Comparison of ENCODE assay signal across 14 mouse cellular contexts in the genomic region with DNA sequence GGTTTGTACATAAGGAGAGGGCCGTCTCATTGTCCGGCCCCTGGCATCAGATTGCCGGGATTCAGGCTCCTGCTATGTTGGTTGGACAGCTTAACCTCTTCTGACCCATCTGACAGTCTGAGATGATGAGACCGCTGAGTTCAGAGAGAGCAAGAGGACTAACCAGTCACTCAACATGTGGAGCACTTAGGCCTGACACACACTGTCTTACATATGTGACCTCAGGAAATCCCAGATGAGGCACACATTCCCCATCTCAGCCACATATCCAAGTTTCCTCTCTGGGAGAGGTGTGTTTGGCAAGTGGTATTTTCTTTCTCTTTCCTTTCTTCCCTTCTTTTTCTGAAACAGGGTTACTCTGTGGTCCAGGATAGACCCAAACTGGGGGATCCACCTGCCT. TPM values are rescaled to one million over a fixed set of nuclear protein-coding genes. Genes with fewer than 3 reads are reported as not detected.
"Had no signal": no experiment of that assay in that cellular context is flagged by ENCODE, and none has a peak within 500 bp of the region (broad histone marks: within the 10 kb centered on the region; RNA-seq: fewer than 3 reads in every experiment).

No protein-coding gene starts in this region.

- H3K4me2 ChIP-seq: kidney, embryonic 15.5 days; limb, embryonic 12.5 days; limb, embryonic 15.5 days; liver, embryonic 11.5 days; lung, embryonic 14.5 days; midbrain, embryonic 12.5 days; midbrain, embryonic 15.5 days; neural tube, embryonic 12.5 days; neural tube, embryonic 15.5 days had no signal

- H3K9ac ChIP-seq: kidney, embryonic 15.5 days; limb, embryonic 12.5 days; limb, embryonic 15.5 days; liver, embryonic 14.5 days; liver, postnatal 0 days; midbrain, embryonic 12.5 days; midbrain, embryonic 15.5 days; neural tube, embryonic 12.5 days; neural tube, embryonic 15.5 days had no signal

- H3K27me3 ChIP-seq: kidney, embryonic 15.5 days; limb, embryonic 12.5 days; limb, embryonic 15.5 days; midbrain, embryonic 12.5 days; midbrain, embryonic 15.5 days; neural tube, embryonic 12.5 days; neural tube, embryonic 15.5 days had no signal

- H3K4me3 ChIP-seq: kidney, embryonic 15.5 days; limb, embryonic 12.5 days; limb, embryonic 15.5 days; megakaryocyte, embryonic 14.5 days; midbrain, embryonic 12.5 days; midbrain, embryonic 15.5 days; neural tube, embryonic 12.5 days; neural tube, embryonic 15.5 days had no signal

- H3K27ac ChIP-seq: kidney, embryonic 15.5 days; limb, embryonic 12.5 days; limb, embryonic 15.5 days; liver, embryonic 14.5 days; macrophage; neural tube, embryonic 12.5 days; stomach, postnatal 0 days had no signal

- H3K9me3 ChIP-seq: kidney, embryonic 15.5 days; limb, embryonic 12.5 days; limb, embryonic 15.5 days; megakaryocyte, embryonic 14.5 days; midbrain, embryonic 12.5 days; midbrain, embryonic 15.5 days; neural tube, embryonic 12.5 days; neural tube, embryonic 15.5 days had no signal

- H3K4me1 ChIP-seq: midbrain, embryonic 12.5 days; neural tube, embryonic 12.5 days had no signal

RNA-seq across cellular contexts. Expression of a gene that starts 18.6 kb away (rescaled TPM):
- polyA plus RNA-seq: limb, embryonic 15.5 days; liver, embryonic 14.5 days; liver, postnatal 0 days; lung, embryonic 14.5 days; macrophage; neural tube, embryonic 15.5 days; stomach, postnatal 0 days had no signal
